Mouse (Mus musculus) brain, embryonic 14.5 days (tissue): ENCODE measurements around the gene Olfr1395.

Experiments used
- CTCF ChIP-seq: fragments of 200-500 bp; IDR thresholded peaks from 2 replicates; pipeline ENCODE4 v1.5.1; 2012; ENCODE audit warnings: inconsistent platforms, mild to moderate bottlenecking, moderate library complexity, borderline replicate concordance; ENCODE audit not compliant: insufficient read depth, insufficient read length; ENCODE audit errors: extremely low read depth
- POLR2A ChIP-seq: fragments of 200-500 bp; IDR thresholded peaks from 2 replicates; pipeline ENCODE4 v1.6.1; 2012; ENCODE audit warnings: mild to moderate bottlenecking, inconsistent platforms, borderline replicate concordance; ENCODE audit not compliant: poor library complexity, insufficient read depth, insufficient read length, severe bottlenecking; ENCODE audit errors: extremely low read depth

DNA sequence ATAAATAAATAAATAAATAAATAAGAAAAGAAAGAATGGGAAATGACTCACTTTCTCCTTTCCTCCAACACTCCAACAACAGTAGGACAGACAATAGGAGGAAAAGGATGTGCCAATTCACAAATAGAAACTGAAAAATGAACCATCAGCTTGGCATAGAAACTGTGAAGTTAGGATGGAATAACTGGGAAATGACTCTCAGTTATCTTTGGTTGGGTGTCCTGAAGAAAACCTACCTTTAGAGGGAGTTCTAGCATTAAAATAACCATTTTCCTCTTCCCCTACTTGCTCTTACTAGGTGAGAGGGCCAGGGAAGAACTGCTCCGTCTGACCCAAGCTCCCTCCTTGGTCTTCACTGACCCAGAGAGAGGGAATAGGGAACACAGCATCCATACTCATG, 36.3 kb upstream of the Olfr1395 start:
- TF ChIP-seq CTCF (no peak), POLR2A (no peak)
